Mouse (Mus musculus) MEL (cell line): ENCODE measurements at regions not wholly inside any gene's neighbourhood (a gene's known extent, or its start where the extent isn't known, plus 50 kb on each side); places are given as distances from the start of the nearest gene placed in this dataset.

ENCODE experiments used
- DNase-seq: peaks from one replicate; pipeline ENCODE4 v3.0.0; 2011; ENCODE audit warnings: low read depth, low spot score
- H3K27ac ChIP-seq: 2 replicates; pipeline ENCODE4 v1.5.1; 2012; ENCODE audit warnings: low read depth, mild to moderate bottlenecking, control low read depth, low read length, moderate library complexity; ENCODE audit not compliant: control insufficient read depth
- H3K27me3 ChIP-seq, 2 experiments: fragments of 150-350 bp in 1 of 2; sonication (generic) in 1 of 2; 2 replicates each; pipeline ENCODE4 v1.6.1; 2012; ENCODE audit warnings: low read length in 2 of 2, mild to moderate bottlenecking in 2 of 2, improper control_type of control experiment in 1 of 2, moderate library complexity in 1 of 2; ENCODE audit not compliant: insufficient read depth in 2 of 2, control insufficient read depth in 1 of 2
- H3K36me3 ChIP-seq, 2 experiments: 2 replicates each; pipeline ENCODE4 v1.6.1; 2012 to 2014; ENCODE audit warnings: low read length in 2 of 2, improper control_type of control experiment in 1 of 2, inconsistent platforms in 1 of 2, mild to moderate bottlenecking in 1 of 2; ENCODE audit not compliant: insufficient read depth in 2 of 2, control insufficient read depth in 1 of 2
- H3K4me1 ChIP-seq, 2 experiments: fragments of 150-350 bp in 1 of 2; sonication (generic) in 1 of 2; 2 replicates each; pipeline ENCODE4 v1.6.1; 2012; ENCODE audit warnings: low read length in 2 of 2, improper control_type of control experiment in 1 of 2, mild to moderate bottlenecking in 1 of 2; ENCODE audit not compliant: insufficient read depth in 2 of 2, control insufficient read depth in 1 of 2
- H3K4me3 ChIP-seq, 2 experiments: fragments of 150-350 bp in 1 of 2; sonication (generic) in 1 of 2; 2 replicates each; pipeline ENCODE4 v1.5.1; 2012; ENCODE audit warnings: low read depth in 2 of 2, low read length in 2 of 2, mild to moderate bottlenecking in 2 of 2, moderate library complexity in 2 of 2, control low read depth in 1 of 2, improper control_type of control experiment in 1 of 2; ENCODE audit not compliant: control insufficient read depth in 1 of 2, insufficient read depth in 1 of 2
- H3K79me2 ChIP-seq: 2 replicates; pipeline ENCODE4 v1.6.1; 2012; ENCODE audit warnings: mild to moderate bottlenecking, low read length, moderate library complexity; ENCODE audit not compliant: control insufficient read depth, poor library complexity, insufficient read depth
- H3K9ac ChIP-seq: 2 replicates; pipeline ENCODE4 v1.6.1; 2012; ENCODE audit warnings: low read depth, mild to moderate bottlenecking, control low read depth, low read length, moderate library complexity; ENCODE audit not compliant: control insufficient read depth, poor library complexity, severe bottlenecking
- H3K9me3 ChIP-seq: fragments of 150-350 bp; sonication (generic); replicated peaks from 2 replicates; pipeline ENCODE4 v1.6.1; 2012; ENCODE audit warnings: mild to moderate bottlenecking, low read length, improper control_type of control experiment, moderate library complexity; ENCODE audit not compliant: insufficient read depth
- CHD2 ChIP-seq: IDR thresholded peaks from 2 replicates; pipeline ENCODE4 v1.6.1; 2011; ENCODE audit warnings: low read length, improper control_type of control experiment
- CTCF ChIP-seq, 3 experiments: IDR thresholded peaks in 2 of 3; conservative IDR thresholded peaks in 1 of 3; 2 replicates each; pipeline ENCODE4 v1.5.1; 2011 to 2012; ENCODE audit warnings: low read length in 3 of 3, low read depth in 2 of 3, mild to moderate bottlenecking in 2 of 3, improper control_type of control experiment in 1 of 3, inconsistent platforms in 1 of 3, mixed read lengths in 1 of 3, moderate library complexity in 1 of 3; ENCODE audit not compliant: control insufficient read depth in 1 of 3, insufficient read depth in 1 of 3, poor library complexity in 1 of 3, severe bottlenecking in 1 of 3
- E2F4 ChIP-seq: IDR thresholded peaks from 2 replicates; pipeline ENCODE4 v1.6.1; 2011; ENCODE audit warnings: low read depth, low read length, improper control_type of control experiment, borderline replicate concordance
- ELF1 ChIP-seq: IDR thresholded peaks from 2 replicates; pipeline ENCODE4 v1.6.1; 2014; ENCODE audit warnings: low read depth, mild to moderate bottlenecking, inconsistent platforms, low read length, improper control_type of control experiment, moderate library complexity
- EP300 ChIP-seq, 2 experiments: IDR thresholded peaks; 2 replicates each; pipeline ENCODE4 v1.6.1; 2011; ENCODE audit warnings: improper control_type of control experiment in 2 of 2, low read length in 2 of 2, low read depth in 1 of 2, mild to moderate bottlenecking in 1 of 2
- GABPA ChIP-seq: IDR thresholded peaks from 2 replicates; pipeline ENCODE4 v1.6.1; 2012; ENCODE audit warnings: low read depth, mild to moderate bottlenecking, inconsistent platforms, low read length, improper control_type of control experiment, moderate library complexity
- GATA1 ChIP-seq: IDR thresholded peaks from 2 replicates; pipeline ENCODE4 v1.6.1; 2011; ENCODE audit warnings: low read depth, low read length, improper control_type of control experiment
- HCFC1 ChIP-seq: IDR thresholded peaks from 2 replicates; pipeline ENCODE4 v1.6.1; 2012; ENCODE audit warnings: low read depth, mild to moderate bottlenecking, inconsistent platforms, low read length, improper control_type of control experiment, moderate library complexity
- KAT2A ChIP-seq: conservative IDR thresholded peaks from 2 replicates; pipeline ENCODE4 v1.6.1; 2012; ENCODE audit warnings: low read depth, low read length, improper control_type of control experiment, inconsistent platforms
- MAFK ChIP-seq: IDR thresholded peaks from 2 replicates; pipeline ENCODE4 v1.6.1; 2011; ENCODE audit warnings: low read depth, mild to moderate bottlenecking, low read length, improper control_type of control experiment, borderline replicate concordance
- MAX ChIP-seq: IDR thresholded peaks from 2 replicates; pipeline ENCODE4 v1.6.1; 2011; ENCODE audit warnings: low read length, improper control_type of control experiment
- MAZ ChIP-seq: IDR thresholded peaks from 2 replicates; pipeline ENCODE4 v1.6.1; 2012; ENCODE audit warnings: low read depth, mild to moderate bottlenecking, inconsistent platforms, low read length, improper control_type of control experiment
- MXI1 ChIP-seq: IDR thresholded peaks from 2 replicates; pipeline ENCODE4 v1.6.1; 2011; ENCODE audit warnings: mild to moderate bottlenecking, low read depth, low read length, improper control_type of control experiment
- POLR2A ChIP-seq, 2 experiments: IDR thresholded peaks; 2 replicates each; pipeline ENCODE4 v1.6.1; 2011 to 2012; ENCODE audit warnings: low read length in 2 of 2, mild to moderate bottlenecking in 2 of 2, control low read depth in 1 of 2, improper control_type of control experiment in 1 of 2, low read depth in 1 of 2, moderate library complexity in 1 of 2; ENCODE audit not compliant: control insufficient read depth in 1 of 2, insufficient read depth in 1 of 2, poor library complexity in 1 of 2
- POLR2AphosphoS5 ChIP-seq: IDR thresholded peaks from 2 replicates; pipeline ENCODE4 v1.6.1; 2012; ENCODE audit warnings: low read depth, borderline replicate concordance, mild to moderate bottlenecking, inconsistent platforms, low read length, moderate library complexity, mixed read lengths
- SIN3A ChIP-seq: IDR thresholded peaks from 2 replicates; pipeline ENCODE4 v1.6.1; 2012; ENCODE audit warnings: low read length, improper control_type of control experiment, inconsistent platforms
- SMC3 ChIP-seq: IDR thresholded peaks from 2 replicates; pipeline ENCODE4 v1.6.1; 2011; ENCODE audit warnings: low read depth, low read length, improper control_type of control experiment
- TAL1 ChIP-seq: IDR thresholded peaks from 2 replicates; pipeline ENCODE4 v1.6.1; 2012; ENCODE audit warnings: mild to moderate bottlenecking, inconsistent platforms, low read length, moderate library complexity, mixed read lengths
- TBP ChIP-seq: IDR thresholded peaks from 2 replicates; pipeline ENCODE4 v1.8.0; 2011; ENCODE audit warnings: low read depth, low read length, improper control_type of control experiment
- USF1 ChIP-seq: IDR thresholded peaks from 2 replicates; pipeline ENCODE4 v1.6.1; 2014; ENCODE audit warnings: low read depth, mild to moderate bottlenecking, inconsistent platforms, low read length, improper control_type of control experiment, moderate library complexity
- USF2 ChIP-seq, 2 experiments: IDR thresholded peaks; 2 replicates each; pipeline ENCODE4 v1.6.1; 2011 to 2012; ENCODE audit warnings: improper control_type of control experiment in 2 of 2, low read length in 2 of 2, borderline replicate concordance in 1 of 2, inconsistent platforms in 1 of 2, low read depth in 1 of 2, mild to moderate bottlenecking in 1 of 2; ENCODE audit not compliant: insufficient read depth in 1 of 2
- ZC3H11A ChIP-seq: IDR thresholded peaks from 2 replicates; pipeline ENCODE4 v1.6.1; 2012; ENCODE audit warnings: low read depth, mild to moderate bottlenecking, inconsistent platforms, low read length, improper control_type of control experiment
- ZNF384 ChIP-seq: IDR thresholded peaks from 2 replicates; pipeline ENCODE4 v1.6.1; 2012; ENCODE audit warnings: low read depth, mild to moderate bottlenecking, inconsistent platforms, low read length, improper control_type of control experiment

- Histone ChIP-seq H3K79me2 (no peaks in the 10 kb centered on the region), H3K27me3 (no peaks in the 10 kb centered on the region)
- TF ChIP-seq ZC3H11A (no peak), TBP (no peak), GABPA (no peak), MXI1 (no peak)
Measured at GRCm38 (mm10) chr12:95173810-95174402, 518.1 kb upstream of the Flrt2 start.

GRCm38 (mm10) chr12:95202486-95202885 lies 489.5 kb upstream of the Flrt2 start:
- Histone ChIP-seq H3K27ac (no peak overlapping the region), H3K4me1 (no peaks in the 10 kb centered on the region), H3K36me3 (no peaks in the 10 kb centered on the region), H3K79me2 (no peaks in the 10 kb centered on the region), H3K9ac (no peak overlapping the region), H3K27me3 (no peaks in the 10 kb centered on the region), H3K4me3 (no peak overlapping the region), H3K9me3 (no peaks in the 10 kb centered on the region)
- no peak for TF ChIP-seq SMC3
- no peak for TF ChIP-seq EP300 (IDR thresholded peaks at IDR 0.05; ENCODE audit: low read depth in 1 of 2, low read length in 2 of 2)
- no peak for TF ChIP-seq ELF1
- TF ChIP-seq USF2 (IDR thresholded peaks at IDR 0.05; ENCODE audit: borderline replicate concordance in 1 of 2, insufficient read depth in 1 of 2, low read depth in 1 of 2, low read length in 2 of 2) = no peak
- no peak for TF ChIP-seq CTCF (IDR thresholded peaks at IDR 0.05 in 2 of 3, conservative IDR thresholded peaks at IDR 0.05 in 1 of 3; ENCODE audit: control insufficient read depth in 1 of 3, insufficient read depth in 1 of 3, low read depth in 2 of 3, low read length in 3 of 3, poor library complexity in 1 of 3, severe bottlenecking in 1 of 3)
- TF ChIP-seq KAT2A = no peak
- no peak for TF ChIP-seq ZC3H11A
- TF ChIP-seq ZNF384 = no peak
- no peak for TF ChIP-seq MXI1
- no peak for TF ChIP-seq MAFK
- TF ChIP-seq POLR2A (IDR thresholded peaks at IDR 0.05; ENCODE audit: control insufficient read depth in 1 of 2, insufficient read depth in 1 of 2, low read depth in 1 of 2, low read length in 2 of 2, poor library complexity in 1 of 2) = no peak
- DNase-seq = no peak

More at GRCm38 (mm10) chr12:95173810-95174402, 518.1 kb upstream of the Flrt2 start:
- DNase-seq = no peak
- no peak overlapping the region for H3K9ac ChIP-seq
- no peak overlapping the region for H3K27ac ChIP-seq
- no peak overlapping the region for H3K4me3 ChIP-seq
- no peaks in the 10 kb centered on the region for H3K36me3 ChIP-seq
- no peaks in the 10 kb centered on the region for H3K9me3 ChIP-seq
- H3K4me1 ChIP-seq = no peaks in the 10 kb centered on the region

- Histone ChIP-seq H3K4me1 (no peaks in the 10 kb centered on the region), H3K27ac (no peak overlapping the region), H3K4me3 (no peak overlapping the region), H3K27me3 (no peaks in the 10 kb centered on the region), H3K9me3 (no peaks in the 10 kb centered on the region), H3K9ac (no peak overlapping the region), H3K36me3 (no peaks in the 10 kb centered on the region), H3K79me2 (no peaks in the 10 kb centered on the region)
- TF ChIP-seq POLR2AphosphoS5 (no peak), SIN3A (no peak), MAX (no peak), GATA1 (no peak), KAT2A (no peak), TAL1 (no peak), CTCF (IDR thresholded peaks at IDR 0.05 in 2 of 3, conservative IDR thresholded peaks at IDR 0.05 in 1 of 3; ENCODE audit: control insufficient read depth in 1 of 3, insufficient read depth in 1 of 3, low read depth in 2 of 3, low read length in 3 of 3, poor library complexity in 1 of 3, severe bottlenecking in 1 of 3) (no peak), MAFK (no peak), E2F4 (no peak), USF1 (no peak), CHD2 (no peak), ELF1 (no peak), POLR2A (IDR thresholded peaks at IDR 0.05; ENCODE audit: control insufficient read depth in 1 of 2, insufficient read depth in 1 of 2, low read depth in 1 of 2, low read length in 2 of 2, poor library complexity in 1 of 2) (no peak), MAZ (no peak), HCFC1 (no peak)
- no peak for DNase-seq
Measured at GRCm38 (mm10) chr12:95205081-95205480, 486.9 kb upstream of the Flrt2 start.
